Mouse (Mus musculus) small intestine, adult 2 months (tissue): ENCODE measurements around the gene Mllt10. TPM values are rescaled to one million over a fixed set of nuclear protein-coding genes. Genes with fewer than 3 reads are reported as not detected.

Experiments used
- H3K27ac ChIP-seq: fragments of 200-500 bp; 2 replicates; pipeline ENCODE4 v1.5.1; 2012; ENCODE audit warnings: low read depth, low read length, control low read depth, inconsistent platforms; ENCODE audit not compliant: insufficient read depth
- H3K27me3 ChIP-seq: fragments of 200-500 bp; 2 replicates; pipeline ENCODE4 v1.6.1; 2012; ENCODE audit warnings: mild to moderate bottlenecking, moderate library complexity, low read length, inconsistent platforms; ENCODE audit not compliant: control insufficient read depth, insufficient read depth
- H3K36me3 ChIP-seq: fragments of 200-500 bp; 2 replicates; pipeline ENCODE4 v1.6.1; 2012; ENCODE audit warnings: mild to moderate bottlenecking, low read length, control low read depth, inconsistent platforms; ENCODE audit not compliant: control insufficient read depth, insufficient read depth
- H3K4me1 ChIP-seq: fragments of 200-500 bp; 2 replicates; pipeline ENCODE4 v1.6.1; 2012; ENCODE audit warnings: low read length, inconsistent platforms, mixed read lengths; ENCODE audit not compliant: control insufficient read depth, insufficient read depth, insufficient read length
- H3K4me3 ChIP-seq: fragments of 200-500 bp; 2 replicates; pipeline ENCODE4 v1.5.1; 2012; ENCODE audit warnings: low read depth, mild to moderate bottlenecking, control low read depth, inconsistent platforms, low read length, moderate library complexity
- CTCF ChIP-seq: fragments of 200-500 bp; IDR thresholded peaks from 2 replicates; pipeline ENCODE4 v1.5.1; 2012; ENCODE audit warnings: low read depth, mild to moderate bottlenecking, control low read depth, inconsistent platforms, low read length, moderate library complexity, mixed read lengths; ENCODE audit not compliant: insufficient replicate concordance, insufficient read length; ENCODE audit errors: extremely low read depth
- POLR2A ChIP-seq: fragments of 200-500 bp; IDR thresholded peaks from 2 replicates; pipeline ENCODE4 v1.6.1; 2012; ENCODE audit warnings: low read depth, mild to moderate bottlenecking, control low read depth, inconsistent platforms, low read length, moderate library complexity
- WGBS: fragments of 180-500 bp; shearing (Covaris S2); methylation state at CpG from one replicate; pipeline ENCODE4 v1.1.7; 2018; 5-methylcytosine and 5-hydroxymethylcytosine counted together
- polyA plus RNA-seq: library from polyadenylated mRNA; depleted of rRNA; stranded (reverse); fragments of >200 nt; gene quantifications from 2 replicates; pipeline ENCODE4 v1.2.3, GENCODE M21; 2012; rRNA removed

The Mllt10 gene
- polyA plus RNA-seq, 1 experiment: 22.4 TPM

- no peaks in the 10 kb centered on the region for H3K36me3 ChIP-seq
- no peak overlapping the region for H3K4me3 ChIP-seq
- WGBS: 95% methylated on average over 5 of the region's 5 CpGs
- H3K27me3 ChIP-seq: no peaks in the 10 kb centered on the region
- H3K4me1 ChIP-seq: no peaks in the 10 kb centered on the region
- TF ChIP-seq CTCF (no peak), POLR2A (no peak)
- no peak overlapping the region for H3K27ac ChIP-seq
These were observed 180.5 kb downstream of the Mllt10 start for GRCm38 (mm10) chr2:18235524-18235923.

- Histone ChIP-seq H3K4me3 (no peak overlapping the region), H3K27me3 (no peaks in the 10 kb centered on the region), H3K4me1 (no peaks in the 10 kb centered on the region), H3K36me3 (peaks cover 5% of the 10 kb centered on the region; the same call in 1 of the 2 replicates), H3K27ac (no peak overlapping the region)
- WGBS: 85% methylated on average over 3 of the region's 3 CpGs
- TF ChIP-seq CTCF (no peak), POLR2A (no peak)
These were observed 194.2 kb downstream of the Mllt10 start for GRCm38 (mm10) chr2:18249224-18249623.

Other genes with a start within 250 kb of the Mllt10 start
- gene H2al2a, start 58.3 kb upstream of the Mllt10 start, polyA plus RNA-seq: not detected in 2 replicates
- gene A930004D18Rik, start 17.5 kb upstream of the Mllt10 start, polyA plus RNA-seq: 0.52 and 0.70 TPM in 2 replicates
- 0.23 and 0.63 TPM in 2 replicates for gene Skida1, start 6.2 kb upstream of the Mllt10 start, polyA plus RNA-seq